Mouse (Mus musculus) hindbrain, embryonic 12.5 days (tissue): Measurements from ENCODE around the gene Elf2. TPM values are rescaled to one million over a fixed set of nuclear protein-coding genes. Genes with fewer than 3 reads are reported as not detected.

Experiments used
- ATAC-seq: fragments of 200-750 bp; cut with Nextera tagmentation; 2 replicates; pipeline ENCODE4 v1.8.0; 2017; ENCODE audit warnings: moderate TSS enrichment; ENCODE audit not compliant: low FRiP score
- H3K27ac ChIP-seq: fragments of 300-500 bp; sonication (generic); 2 replicates; pipeline ENCODE4 v1.5.1; 2016; ENCODE audit warnings: mild to moderate bottlenecking
- H3K27me3 ChIP-seq: fragments of 300-500 bp; sonication (generic); 2 replicates; pipeline ENCODE4 v1.6.1; 2016; ENCODE audit warnings: mild to moderate bottlenecking
- H3K36me3 ChIP-seq: fragments of 300-500 bp; sonication (generic); 2 replicates; pipeline ENCODE4 v1.6.1; 2016; ENCODE audit warnings: mild to moderate bottlenecking
- H3K4me1 ChIP-seq: fragments of 300-500 bp; sonication (generic); 2 replicates; pipeline ENCODE4 v1.6.1; 2016
- H3K4me2 ChIP-seq: fragments of 300-500 bp; sonication (generic); replicated peaks from 2 replicates; pipeline ENCODE4 v1.6.1; 2016; ENCODE audit warnings: mild to moderate bottlenecking
- H3K4me3 ChIP-seq: fragments of 300-500 bp; sonication (generic); 2 replicates; pipeline ENCODE4 v1.5.1; 2016; ENCODE audit warnings: mild to moderate bottlenecking
- H3K9ac ChIP-seq: fragments of 300-500 bp; sonication (generic); 2 replicates; pipeline ENCODE4 v1.6.1; 2016; ENCODE audit warnings: mild to moderate bottlenecking, moderate library complexity
- H3K9me3 ChIP-seq: fragments of 300-500 bp; sonication (generic); replicated peaks from 2 replicates; pipeline ENCODE4 v1.6.1; 2016; ENCODE audit warnings: mild to moderate bottlenecking
- WGBS: fragments of 180-500 bp; shearing (Covaris S2); methylation state at CpG from one replicate; pipeline ENCODE4 v1.1.7; 2016; 5-methylcytosine and 5-hydroxymethylcytosine counted together
- polyA plus RNA-seq: library from polyadenylated mRNA; unstranded; fragments of >200 nt; fragmentation: Nextera tagmentation; extraction: Ambion mirVana; gene quantifications from 2 replicates; pipeline ENCODE4 v1.2.1, GENCODE M21; 2016

Elf2 gene
- polyA plus RNA-seq, 1 experiment from 2014 or later: 46.7 TPM

DNA sequence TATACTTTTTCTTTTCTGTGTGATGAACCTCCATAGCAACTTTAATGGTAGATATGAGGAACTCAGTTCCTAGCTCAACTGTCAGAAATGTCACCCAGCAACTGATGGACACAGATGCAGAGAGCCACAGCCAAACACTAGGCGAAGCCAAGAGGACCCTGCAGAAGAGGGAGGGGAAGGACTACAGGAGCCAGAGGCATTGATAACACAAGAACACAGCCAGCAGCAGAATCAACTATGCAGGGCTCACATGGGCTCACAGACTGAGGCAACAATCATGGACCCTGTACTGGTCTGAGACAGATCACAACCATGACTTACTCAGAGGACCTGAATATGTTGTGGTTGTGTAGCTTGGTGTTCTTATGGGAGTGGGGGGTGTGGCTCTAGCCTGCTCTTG is 56.1 kb downstream of the Elf2 start:
- Histone ChIP-seq H3K4me2 (no peak overlapping the region), H3K4me3 (no peak overlapping the region), H3K36me3 (0 out of 2 replicates have a peak, but pooled peaks cover 3% of the 10 kb centered on the region), H3K27ac (no peak overlapping the region), H3K4me1 (no peaks in the 10 kb centered on the region), H3K27me3 (no peaks in the 10 kb centered on the region), H3K9me3 (no peaks in the 10 kb centered on the region), H3K9ac (no peak overlapping the region)
- 74% methylated on average over 1 of the region's 1 CpGs for WGBS
- ATAC-seq: no peak

DNA sequence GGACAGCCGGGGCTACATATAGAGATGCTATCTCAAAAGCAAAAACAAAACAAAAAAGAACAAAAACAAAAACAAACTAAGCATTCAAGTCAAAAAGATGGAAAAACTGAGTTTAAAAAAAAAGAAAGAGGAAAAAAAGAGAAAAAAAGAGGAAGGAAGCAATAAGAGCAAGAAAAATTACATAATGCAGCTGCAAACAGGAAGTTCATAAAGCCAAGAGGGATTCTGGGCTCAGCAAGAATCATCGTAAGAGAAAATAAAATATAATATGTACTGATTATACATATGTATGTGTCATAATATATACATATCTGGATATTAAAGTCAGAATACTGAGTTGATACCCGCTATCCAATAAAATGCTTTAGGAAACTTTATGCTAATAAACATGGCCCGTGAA is 58.7 kb downstream of the Elf2 start:
- Histone ChIP-seq H3K27ac (no peak overlapping the region), H3K4me3 (no peak overlapping the region), H3K27me3 (no peaks in the 10 kb centered on the region), H3K4me2 (no peak overlapping the region), H3K36me3 (0 out of 2 replicates have a peak, but pooled peaks cover 3% of the 10 kb centered on the region), H3K4me1 (peaks cover 7% of the 10 kb centered on the region), H3K9ac (no peak overlapping the region), H3K9me3 (no peaks in the 10 kb centered on the region)
- ATAC-seq: no peak
- 96% methylated on average over 4 of the region's 4 CpGs for WGBS

DNA sequence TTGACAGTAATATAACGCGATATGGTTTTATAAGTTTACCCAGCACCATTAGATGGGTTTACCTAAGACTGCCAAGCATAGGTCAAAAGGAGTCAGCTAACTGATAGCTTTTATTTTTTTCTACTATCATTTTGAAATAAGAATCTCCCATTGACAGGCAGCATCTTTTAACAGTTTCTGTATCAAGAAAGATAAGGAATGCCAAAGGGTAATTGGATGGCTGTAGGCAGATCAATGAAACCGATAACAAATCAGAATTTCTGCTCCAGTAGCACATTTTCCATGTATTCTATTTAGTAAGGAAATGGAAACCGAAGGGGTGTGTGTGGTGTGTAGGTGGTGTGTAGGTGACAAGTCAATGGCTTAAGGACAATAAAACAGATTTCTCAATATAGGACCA is 62.0 kb downstream of the Elf2 start:
- Histone ChIP-seq H3K9me3 (no peaks in the 10 kb centered on the region), H3K9ac (no peak overlapping the region), H3K4me3 (no peak overlapping the region), H3K27me3 (no peaks in the 10 kb centered on the region), H3K4me1 (peaks cover 14% of the 10 kb centered on the region), H3K27ac (no peak overlapping the region), H3K4me2 (no peak overlapping the region), H3K36me3 (no peaks in the 10 kb centered on the region)
- 74% methylated on average over 4 of the region's 4 CpGs for WGBS
- no peak for ATAC-seq

DNA sequence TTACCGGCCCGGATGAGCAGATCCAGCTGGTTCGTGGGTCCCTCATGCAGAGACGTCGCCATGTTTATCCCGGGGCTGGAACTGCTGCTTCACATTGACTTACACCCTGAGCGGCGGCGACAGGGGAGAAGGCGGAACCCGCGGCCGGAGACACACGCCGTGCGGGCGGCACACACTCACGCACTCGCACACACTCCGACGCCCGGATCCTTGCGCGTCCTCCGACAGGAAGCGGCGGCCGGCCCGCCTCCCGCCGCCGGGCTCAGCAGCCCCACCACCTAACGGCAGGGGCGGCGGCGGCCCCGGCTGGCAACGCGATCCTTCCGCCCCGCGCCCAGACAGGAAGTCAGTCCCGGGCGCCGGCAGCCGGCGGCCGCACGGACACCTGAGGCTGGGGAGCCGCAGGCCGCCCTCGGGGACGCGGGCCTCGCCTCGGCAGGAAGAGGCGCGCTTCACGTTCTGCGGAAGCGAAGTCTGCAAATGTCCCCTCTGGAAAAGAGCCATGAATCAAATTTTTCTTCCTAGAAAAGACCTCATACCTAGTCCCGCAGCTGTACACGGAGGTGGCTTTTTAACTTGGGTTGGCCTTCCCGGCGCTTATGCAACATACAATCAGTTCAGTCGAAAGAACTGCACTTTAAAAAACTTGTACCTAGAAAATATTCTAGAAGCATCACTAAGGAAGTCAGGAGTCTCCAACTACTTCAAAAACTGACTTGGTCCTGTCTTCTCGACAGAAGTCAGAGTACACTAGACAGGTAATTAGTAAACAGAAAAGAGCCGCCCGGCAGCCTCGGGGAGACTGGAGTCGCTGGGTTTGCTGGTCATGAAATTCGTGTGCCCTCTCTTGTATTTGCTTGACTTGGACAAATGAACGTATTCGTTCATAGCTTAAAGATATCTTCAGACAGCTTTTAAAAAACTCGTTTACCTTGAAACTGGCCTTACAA is 63.0 kb downstream of the Elf2 start:
- ATAC-seq: peak; percentile 65
- peak overlapping the region; percentile 84 for H3K4me2 ChIP-seq
- peak overlapping the region; percentile 89 for H3K9ac ChIP-seq
- H3K9me3 ChIP-seq: no peaks in the 10 kb centered on the region
- WGBS: under 1% methylated on average over 70 of the region's 75 CpGs
- peak overlapping the region; percentile 95 for H3K4me3 ChIP-seq
- no peaks in the 10 kb centered on the region for H3K36me3 ChIP-seq
- H3K27me3 ChIP-seq: no peaks in the 10 kb centered on the region
- peaks cover 14% of the 10 kb centered on the region for H3K4me1 ChIP-seq
- H3K27ac ChIP-seq: peak overlapping the region; percentile 94

DNA sequence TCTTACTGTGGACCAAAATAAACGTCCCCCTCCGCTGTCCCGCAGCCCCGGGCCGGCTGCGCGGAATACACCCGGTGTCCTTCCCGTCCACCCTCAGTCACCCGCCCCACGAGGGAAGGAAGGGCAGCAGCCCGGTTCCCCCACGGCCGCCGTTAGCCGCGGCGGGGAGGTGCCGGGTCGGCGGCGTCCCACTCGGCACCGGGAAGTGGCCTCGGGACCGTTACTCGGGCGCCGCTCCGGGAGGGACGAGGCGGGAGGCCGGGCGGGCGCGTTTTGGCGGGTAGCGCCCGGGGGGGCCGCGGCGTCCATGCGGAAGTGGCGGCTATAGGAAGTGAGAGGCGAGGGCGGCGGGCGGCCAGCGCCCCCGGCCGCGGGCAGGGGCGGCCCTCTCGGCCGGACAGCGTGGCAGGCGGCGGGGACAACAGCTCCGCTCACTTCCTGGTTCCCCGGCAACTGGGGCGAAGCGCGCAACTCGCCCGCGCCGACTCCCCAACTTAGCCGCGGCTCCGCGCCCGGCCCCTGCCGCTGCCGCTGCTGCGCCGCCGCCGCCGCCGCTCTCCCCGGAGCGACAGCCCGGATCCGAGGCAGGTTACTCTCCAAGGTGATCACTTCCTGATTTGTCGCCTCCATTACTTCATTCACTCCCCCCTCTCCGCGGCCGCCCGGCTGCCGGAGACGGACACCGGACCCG is 63.9 kb downstream of the Elf2 start:
- peak overlapping the region; percentile 84 for H3K4me2 ChIP-seq
- peak overlapping the region; percentile 94 for H3K27ac ChIP-seq
- H3K4me3 ChIP-seq: peak overlapping the region; percentile 95
- H3K4me1 ChIP-seq: peaks cover 14% of the 10 kb centered on the region
- H3K9ac ChIP-seq: peak overlapping the region; percentile 89
- under 1% methylated on average over 81 of the region's 93 CpGs for WGBS
- no peaks in the 10 kb centered on the region for H3K9me3 ChIP-seq
- H3K27me3 ChIP-seq: no peaks in the 10 kb centered on the region
- ATAC-seq: peak; percentile 51
- H3K36me3 ChIP-seq: no peaks in the 10 kb centered on the region

DNA sequence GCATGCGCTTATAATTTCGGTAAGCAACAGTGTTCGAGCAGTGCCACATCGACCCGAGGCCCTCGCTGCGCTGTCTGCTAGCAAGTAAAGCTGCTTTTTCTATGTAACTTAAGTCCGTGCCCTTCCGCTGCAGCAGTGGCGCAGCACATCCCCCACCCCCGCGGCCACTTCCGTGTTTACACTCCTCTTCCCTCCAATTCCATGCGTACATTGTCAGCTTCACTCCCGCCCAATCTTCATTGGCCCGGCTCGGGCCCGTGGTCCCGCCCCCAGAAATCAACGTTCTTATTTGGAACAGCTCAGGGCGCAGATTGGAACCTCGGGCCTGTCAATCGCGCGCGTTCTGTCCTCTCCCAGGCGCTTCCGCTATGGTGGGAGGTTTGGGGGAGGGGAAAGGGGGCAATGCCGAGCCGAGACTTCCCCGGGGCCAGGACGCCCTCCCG is 64.5 kb downstream of the Elf2 start:
- Histone ChIP-seq H3K27me3 (no peaks in the 10 kb centered on the region), H3K9me3 (no peaks in the 10 kb centered on the region), H3K27ac (peak overlapping the region; percentile 94), H3K4me1 (peaks cover 14% of the 10 kb centered on the region), H3K4me3 (peak overlapping the region; percentile 95), H3K4me2 (peak overlapping the region; percentile 84), H3K9ac (peak overlapping the region; percentile 89), H3K36me3 (no peaks in the 10 kb centered on the region)
- peak; percentile 99 for ATAC-seq
- WGBS: under 1% methylated on average over 31 of the region's 33 CpGs

DNA sequence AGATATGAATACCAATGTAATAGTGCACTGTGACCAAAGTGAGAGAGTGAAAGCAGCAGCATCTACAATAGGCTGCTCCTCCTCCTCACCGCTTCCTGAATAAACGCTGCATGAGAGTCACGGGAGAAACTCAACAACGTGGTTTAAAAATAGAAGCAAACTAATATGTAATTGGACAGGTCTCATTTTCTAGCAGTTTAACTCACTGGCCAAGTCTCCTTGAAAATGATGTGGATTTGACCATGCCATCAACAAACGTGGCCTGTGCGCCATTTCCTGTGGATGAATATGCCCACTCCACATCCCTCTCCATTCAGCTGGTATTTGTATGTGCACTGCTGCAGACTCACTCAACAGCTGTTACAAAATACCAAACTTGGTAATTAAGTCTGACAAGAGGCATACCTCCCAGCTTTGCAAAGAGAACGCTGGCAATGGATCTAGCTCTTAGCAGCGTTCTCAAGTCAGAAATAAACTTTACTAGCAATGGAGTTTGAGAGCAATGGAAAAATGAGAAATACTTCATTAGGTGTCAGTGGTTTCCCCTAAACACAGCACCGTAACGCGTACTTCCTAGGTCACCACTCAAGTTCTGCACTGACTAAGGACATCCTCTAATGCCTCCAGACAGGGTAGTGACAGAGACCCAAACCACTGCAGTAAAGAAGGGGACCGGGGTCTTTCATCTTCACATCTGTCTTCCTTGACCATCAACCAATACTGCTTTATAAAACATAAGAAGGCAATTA is 70.2 kb downstream of the Elf2 start:
- 91% methylated on average over 12 of the region's 12 CpGs for WGBS
- Histone ChIP-seq H3K27ac (no peak overlapping the region), H3K4me1 (peaks cover 3% of the 10 kb centered on the region; the same call in 1 of the 2 replicates), H3K27me3 (no peaks in the 10 kb centered on the region), H3K4me3 (no peak overlapping the region), H3K9ac (no peak overlapping the region), H3K36me3 (peaks cover 8% of the 10 kb centered on the region), H3K4me2 (no peak overlapping the region), H3K9me3 (no peaks in the 10 kb centered on the region)
- ATAC-seq: no peak

DNA sequence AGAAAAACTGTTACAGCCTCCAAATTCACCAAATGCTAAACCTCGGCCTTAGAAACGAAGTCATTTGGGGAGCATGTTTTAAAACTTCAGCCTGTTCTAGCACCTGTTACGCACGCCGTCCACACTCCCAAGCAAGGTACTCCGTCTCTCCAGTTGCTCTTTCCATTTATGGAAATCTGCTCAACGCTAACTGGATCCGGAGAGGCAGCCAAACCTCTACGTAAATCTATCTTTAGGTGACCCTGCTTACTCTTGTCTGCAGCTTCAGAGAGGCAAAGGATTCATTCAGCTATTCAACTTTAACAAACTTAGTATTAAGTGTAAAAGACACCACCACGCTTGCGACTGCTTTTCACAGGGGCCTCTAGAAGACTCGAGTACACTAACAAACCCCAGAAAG is 72.0 kb downstream of the Elf2 start:
- 90% methylated on average over 12 of the region's 12 CpGs for WGBS
- no peaks in the 10 kb centered on the region for H3K9me3 ChIP-seq
- no peaks in the 10 kb centered on the region for H3K4me1 ChIP-seq

DNA sequence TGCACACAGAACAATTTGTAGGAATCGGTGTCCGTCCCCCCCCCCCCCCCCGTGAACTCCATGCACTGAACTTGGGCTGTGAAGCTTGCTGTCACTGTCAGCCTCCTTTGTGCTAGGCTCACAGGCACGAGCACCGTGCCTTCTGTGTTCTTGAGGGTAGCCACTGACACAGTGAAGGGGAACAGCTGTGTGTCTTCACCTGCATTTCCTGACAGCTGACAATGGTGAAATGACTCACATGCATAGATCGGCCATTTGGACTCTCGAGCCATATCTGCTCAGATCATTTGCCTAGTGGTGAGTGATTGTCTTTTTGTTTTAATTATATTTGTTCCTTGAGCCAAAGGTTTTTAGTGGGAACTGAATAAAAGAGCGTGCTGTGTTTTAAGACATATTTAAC is 77.5 kb downstream of the Elf2 start:
- H3K27ac ChIP-seq: no peak overlapping the region
- no peak overlapping the region for H3K4me3 ChIP-seq
- no peak overlapping the region for H3K4me2 ChIP-seq
- peaks cover 54% of the 10 kb centered on the region for H3K36me3 ChIP-seq
- H3K27me3 ChIP-seq: no peaks in the 10 kb centered on the region
- 87% methylated on average over 8 of the region's 8 CpGs for WGBS
- H3K9me3 ChIP-seq: no peaks in the 10 kb centered on the region
- no peak for ATAC-seq
- no peaks in the 10 kb centered on the region for H3K4me1 ChIP-seq
- H3K9ac ChIP-seq: no peak overlapping the region

More for the DNA sequence above, 72.0 kb downstream of the Elf2 start:
- H3K27ac ChIP-seq: no peak overlapping the region
- H3K36me3 ChIP-seq: peaks cover 24% of the 10 kb centered on the region
- no peak overlapping the region for H3K4me2 ChIP-seq
- ATAC-seq: no peak
- no peak overlapping the region for H3K4me3 ChIP-seq
- no peaks in the 10 kb centered on the region for H3K27me3 ChIP-seq
- no peak overlapping the region for H3K9ac ChIP-seq

DNA sequence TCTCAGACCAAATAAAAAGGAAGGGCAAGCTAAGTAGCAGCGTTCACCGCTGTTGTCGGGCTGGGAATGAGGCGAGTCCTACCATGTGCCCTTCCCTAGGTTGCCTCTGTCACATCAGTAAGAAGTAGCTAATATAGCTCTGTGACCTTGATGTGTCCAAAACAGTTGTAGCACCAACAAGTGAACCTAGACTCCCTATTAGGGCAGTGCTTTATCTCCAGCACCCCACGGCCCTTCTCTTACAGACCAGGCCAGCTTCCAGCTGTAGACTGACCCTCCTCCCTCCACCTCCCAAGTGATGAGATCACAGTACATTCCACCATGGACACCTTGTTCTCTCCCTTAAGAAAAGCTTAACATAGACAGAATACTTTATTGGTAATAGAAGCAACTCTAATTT is 82.4 kb downstream of the Elf2 start:
- H3K27ac ChIP-seq: no peak overlapping the region
- H3K4me1 ChIP-seq: no peaks in the 10 kb centered on the region
- WGBS: 92% methylated on average over 5 of the region's 5 CpGs
- no peaks in the 10 kb centered on the region for H3K9me3 ChIP-seq
- no peak overlapping the region for H3K4me2 ChIP-seq
- H3K36me3 ChIP-seq: peaks cover 68% of the 10 kb centered on the region
- H3K27me3 ChIP-seq: no peaks in the 10 kb centered on the region
- no peak overlapping the region for H3K9ac ChIP-seq
- H3K4me3 ChIP-seq: no peak overlapping the region
- ATAC-seq: no peak

DNA sequence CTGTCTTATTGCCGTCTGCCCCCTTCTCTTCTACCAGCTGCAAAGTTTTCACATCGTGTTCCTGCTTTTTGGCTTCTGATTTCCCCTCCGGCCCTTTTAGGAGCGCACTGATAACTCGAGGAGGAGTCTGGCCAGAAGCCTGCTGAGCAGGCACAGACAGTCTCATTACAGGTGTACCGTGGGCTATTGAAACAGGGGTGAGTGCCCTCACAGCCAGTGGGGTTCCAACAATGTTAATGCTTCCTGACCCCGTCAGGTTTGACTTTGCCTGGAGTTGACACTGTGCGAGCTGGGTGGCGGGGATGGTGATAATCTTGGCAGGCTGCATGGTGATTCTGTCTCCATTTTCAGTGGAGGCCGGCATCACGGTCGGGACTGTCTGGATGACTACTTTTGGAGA is 84.0 kb downstream of the Elf2 start:
- Histone ChIP-seq H3K4me2 (no peak overlapping the region), H3K4me1 (no peaks in the 10 kb centered on the region), H3K36me3 (peaks cover 69% of the 10 kb centered on the region), H3K4me3 (no peak overlapping the region), H3K27me3 (no peaks in the 10 kb centered on the region), H3K9me3 (no peaks in the 10 kb centered on the region), H3K27ac (no peak overlapping the region), H3K9ac (no peak overlapping the region)
- WGBS: 91% methylated on average over 12 of the region's 12 CpGs
- no peak for ATAC-seq

DNA sequence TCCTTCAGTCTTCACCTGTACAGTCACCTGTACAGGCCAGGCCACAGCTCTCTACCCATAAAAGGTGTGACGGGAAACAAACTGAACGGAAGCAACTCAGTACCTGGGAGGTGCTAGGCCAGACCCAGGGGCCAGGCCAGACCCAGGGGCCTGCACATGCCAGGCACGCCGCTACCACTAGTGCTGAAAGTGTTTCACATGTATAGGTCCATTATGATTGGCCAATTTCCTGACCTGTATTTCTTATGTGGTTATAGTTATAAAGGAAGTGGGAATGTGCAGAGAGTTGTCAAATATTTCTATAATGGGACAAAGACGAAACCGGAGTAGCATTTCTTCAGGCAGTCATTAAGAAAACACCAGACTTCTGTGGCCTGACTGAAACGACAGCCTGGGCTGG is 85.7 kb downstream of the Elf2 start:
- Histone ChIP-seq H3K4me2 (no peak overlapping the region), H3K27ac (no peak overlapping the region), H3K36me3 (peaks cover 76% of the 10 kb centered on the region), H3K27me3 (no peaks in the 10 kb centered on the region), H3K9me3 (no peaks in the 10 kb centered on the region), H3K4me3 (no peak overlapping the region), H3K9ac (no peak overlapping the region), H3K4me1 (no peaks in the 10 kb centered on the region)
- 91% methylated on average over 7 of the region's 7 CpGs for WGBS
- no peak for ATAC-seq
